Mouse (Mus musculus) hindbrain, embryonic 14.5 days (tissue): ENCODE results near the gene Gm3776. TPM values are rescaled to one million over a fixed set of nuclear protein-coding genes. Genes with fewer than 3 reads are reported as not detected.
"Not testable (repeated sequence)": the region's sequence is repeated elsewhere in the genome, so short reads cannot be mapped to it uniquely, and the experiment has no call there.

Source experiments
- ATAC-seq: fragments of 200-750 bp; cut with Nextera tagmentation; 2 replicates; pipeline ENCODE4 v1.8.0; 2017; ENCODE audit warnings: moderate number of reproducible peaks, mild to moderate bottlenecking, moderate TSS enrichment, moderate library complexity; ENCODE audit not compliant: low FRiP score
- DNase-seq: peaks from one replicate; pipeline ENCODE4 v3.0.0-alpha.2; 2015; ENCODE audit warnings: low spot score
- H3K27ac ChIP-seq: fragments of 300-500 bp; sonication (generic); 2 replicates; pipeline ENCODE4 v1.5.1; 2014; ENCODE audit warnings: mild to moderate bottlenecking, moderate library complexity
- H3K27me3 ChIP-seq: fragments of 300-500 bp; sonication (generic); 2 replicates; pipeline ENCODE4 v1.6.1; 2014; ENCODE audit warnings: mild to moderate bottlenecking, low read length, mixed read lengths; ENCODE audit not compliant: control insufficient read depth, insufficient read depth
- H3K36me3 ChIP-seq: fragments of 300-500 bp; sonication (generic); replicated peaks from 2 replicates; pipeline ENCODE4 v1.6.1; 2014; ENCODE audit not compliant: control insufficient read depth, insufficient read depth
- H3K4me1 ChIP-seq: fragments of 300-500 bp; sonication (generic); replicated peaks from 2 replicates; pipeline ENCODE4 v1.6.1; 2014; ENCODE audit warnings: antibody characterized with exemption, low read length, mixed read lengths; ENCODE audit not compliant: control insufficient read depth, insufficient read depth
- H3K4me2 ChIP-seq: fragments of 300-500 bp; sonication (generic); replicated peaks from 2 replicates; pipeline ENCODE4 v1.6.1; 2014; ENCODE audit warnings: mild to moderate bottlenecking, moderate library complexity
- H3K4me3 ChIP-seq: fragments of 300-500 bp; sonication (generic); replicated peaks from 2 replicates; pipeline ENCODE4 v1.5.1; 2014; ENCODE audit warnings: mild to moderate bottlenecking, low read length
- H3K9ac ChIP-seq: fragments of 300-500 bp; sonication (generic); 2 replicates; pipeline ENCODE4 v1.6.1; 2014
- H3K9me3 ChIP-seq: fragments of 300-500 bp; sonication (generic); 2 replicates; pipeline ENCODE4 v1.6.1; 2016; ENCODE audit warnings: low read length; ENCODE audit not compliant: control insufficient read depth
- WGBS: fragments of 180-500 bp; shearing (Covaris S2); extraction: QIAGEN DNeasy Blood & Tissue Kit; methylation state at CpG from one replicate; pipeline ENCODE4 v1.1.7; 2014; 5-methylcytosine and 5-hydroxymethylcytosine counted together
- polyA plus RNA-seq: library from polyadenylated mRNA; unstranded; fragments of >200 nt; fragmentation: Nextera tagmentation; extraction: Ambion mirVana; gene quantifications from 2 replicates; pipeline ENCODE4 v1.2.1, GENCODE M21; 2014

The Gm3776 gene
- polyA plus RNA-seq, 1 experiment from 2014 or later = not detected

GRCm38 (mm10) chr9:78308122-78308521 is 51.2 kb downstream of the Gm3776 start:
- H3K27ac ChIP-seq, H3K9ac ChIP-seq, H3K4me2 ChIP-seq, H3K36me3 ChIP-seq, DNase-seq, H3K27me3 ChIP-seq, ATAC-seq, H3K9me3 ChIP-seq, H3K4me1 ChIP-seq, H3K4me3 ChIP-seq: not testable (repeated sequence)
- 88% methylated on average over 3 of the region's 3 CpGs for WGBS

DNA sequence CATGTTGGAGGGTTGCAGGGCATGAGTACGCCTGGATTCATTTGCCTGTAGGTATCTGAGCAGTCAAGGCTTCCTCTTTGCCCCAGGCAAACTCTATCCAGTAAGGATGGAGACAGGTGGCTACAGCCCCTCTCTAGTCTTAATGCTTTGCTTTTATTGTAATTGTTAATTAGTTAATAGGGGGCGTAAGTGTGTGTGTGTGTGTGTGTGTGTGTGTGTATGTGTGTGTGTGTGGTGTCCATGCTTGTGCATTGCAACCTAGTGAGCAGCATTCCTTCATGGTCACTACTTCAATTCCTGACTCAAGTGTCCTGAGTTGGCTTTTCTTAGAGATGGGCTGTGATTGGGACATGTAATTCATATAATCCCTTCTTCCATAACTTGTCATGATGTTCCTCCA is 57.8 kb downstream of the Gm3776 start, which contains the start of gene Omt2a:
TSS of gene Omt2a (minus strand) at position 101 of the 400 bp plus-strand sequence.
- no peak for ATAC-seq
- Histone ChIP-seq H3K27ac (no peak within 1 kb of the TSS), H3K4me3 (no peak within 1 kb of the TSS), H3K4me1 (no peaks in the 10 kb centered on the region), H3K4me2 (no peak within 1 kb of the TSS), H3K27me3 (no peaks in the 10 kb centered on the region), H3K36me3 (no peaks in the 10 kb centered on the region), H3K9ac (no peak within 1 kb of the TSS), H3K9me3 (no peaks in the 10 kb centered on the region)
- DNase-seq = no peak
- 85% methylated on average over 2 of the region's 2 CpGs for WGBS

Other genes starting within 250 kb of the Gm3776 start
- not detected in 2 replicates for gene Gcm1, start 205.2 kb upstream of the Gm3776 start, polyA plus RNA-seq
- 82.1 and 96.8 TPM in 2 replicates for gene Fbxo9, start 148.1 kb upstream of the Gm3776 start, polyA plus RNA-seq
- 34.6 and 38.9 TPM in 2 replicates for gene Ick, start 147.9 kb upstream of the Gm3776 start, polyA plus RNA-seq
- 23.6 and 31.3 TPM in 2 replicates for gene Gsta4, start 74.4 kb upstream of the Gm3776 start, polyA plus RNA-seq
- not detected in 2 replicates for gene Gsta1, start 26.5 kb upstream of the Gm3776 start, polyA plus RNA-seq
- not detected in 2 replicates for gene Gm10639, start 32.8 kb downstream of the Gm3776 start, polyA plus RNA-seq
- gene Omt2a, start 57.7 kb downstream of the Gm3776 start, polyA plus RNA-seq = not detected in 2 replicates
- gene Omt2b, start 70.5 kb downstream of the Gm3776 start, polyA plus RNA-seq = not detected in 2 replicates
- gene Gsta2, start 98.7 kb downstream of the Gm3776 start, polyA plus RNA-seq = not detected in 2 replicates
- 4.5 and 6.0 TPM in 2 replicates for gene Dppa5a, start 111.0 kb downstream of the Gm3776 start, polyA plus RNA-seq
- gene Ooep, start 121.6 kb downstream of the Gm3776 start, polyA plus RNA-seq = 5.0 and 6.5 TPM in 2 replicates
- gene Ddx43, start 138.6 kb downstream of the Gm3776 start, polyA plus RNA-seq = 0.40 and 0.75 TPM in 2 replicates
- gene Cgas, start 186.1 kb downstream of the Gm3776 start, polyA plus RNA-seq = 0.63 and 0.84 TPM in 2 replicates
- gene Mto1, start 191.1 kb downstream of the Gm3776 start, polyA plus RNA-seq = 27.5 and 28.5 TPM in 2 replicates
- 1.4 and 2.0 TPM in 2 replicates for gene Gm17324, start 191.7 kb downstream of the Gm3776 start, polyA plus RNA-seq
- 3,726 and 3,749 TPM in 2 replicates for gene Eef1a1, start 232.0 kb downstream of the Gm3776 start, polyA plus RNA-seq